Mouse (Mus musculus) liver, adult 2 months (tissue): ENCODE data around the gene Myo1g. TPM values are rescaled to one million over a fixed set of nuclear protein-coding genes. Genes with fewer than 3 reads are reported as not detected.
A peak's percentile ranks its signal among the peaks of the same experiment; 100 is the strongest.

Experiments used
- DNase-seq: peaks from one replicate; pipeline ENCODE4 v3.0.0-alpha.2; 2011; ENCODE audit warnings: low read depth, low spot score; ENCODE audit errors: extremely low read depth
- H3K27ac ChIP-seq: fragments of 200-500 bp; replicated peaks from 2 replicates; pipeline ENCODE4 v1.5.1; 2012; ENCODE audit warnings: low read depth, mild to moderate bottlenecking, control low read depth, inconsistent platforms, low read length; ENCODE audit not compliant: insufficient read depth
- H3K27me3 ChIP-seq: fragments of 200-500 bp; 2 replicates; pipeline ENCODE4 v1.6.1; 2012; ENCODE audit warnings: mild to moderate bottlenecking, moderate library complexity, low read length, inconsistent platforms; ENCODE audit not compliant: control insufficient read depth, insufficient read depth
- H3K36me3 ChIP-seq: fragments of 200-500 bp; 2 replicates; pipeline ENCODE4 v1.6.1; 2012; ENCODE audit warnings: low read length, inconsistent platforms; ENCODE audit not compliant: control insufficient read depth, insufficient read depth
- H3K4me1 ChIP-seq: fragments of 200-500 bp; 2 replicates; pipeline ENCODE4 v1.6.1; 2011; ENCODE audit warnings: low read length; ENCODE audit not compliant: control insufficient read depth, insufficient read depth
- H3K4me3 ChIP-seq: fragments of 200-500 bp; 2 replicates; pipeline ENCODE4 v1.5.1; 2011; ENCODE audit warnings: low read depth, mild to moderate bottlenecking, control low read depth, low read length, moderate library complexity; ENCODE audit not compliant: insufficient read depth
- H3K79me2 ChIP-seq: fragments of 200-500 bp; 2 replicates; pipeline ENCODE4 v1.6.1; 2012; ENCODE audit warnings: inconsistent platforms, mild to moderate bottlenecking, low read length, moderate library complexity; ENCODE audit not compliant: control insufficient read depth, insufficient read depth
- H3K9ac ChIP-seq: fragments of 200-500 bp; 2 replicates; pipeline ENCODE4 v1.6.1; 2012; ENCODE audit warnings: low read depth, mild to moderate bottlenecking, control low read depth, inconsistent platforms, low read length
- CTCF ChIP-seq: fragments of 200-500 bp; IDR thresholded peaks from 2 replicates; pipeline ENCODE4 v1.5.1; 2011; ENCODE audit warnings: low read depth, low read length, control low read depth
- POLR2A ChIP-seq: fragments of 200-500 bp; IDR thresholded peaks from 2 replicates; pipeline ENCODE4 v1.6.1; 2011; ENCODE audit warnings: low read length, control low read depth; ENCODE audit not compliant: insufficient read depth; ENCODE audit errors: extremely low read depth
- WGBS: fragments of 180-500 bp; shearing (Covaris S2); methylation state at CpG from one replicate; pipeline ENCODE4 v1.1.7; 2018; 5-methylcytosine and 5-hydroxymethylcytosine counted together
- polyA plus RNA-seq: library from polyadenylated mRNA; depleted of rRNA; stranded (reverse); fragments of >200 nt; gene quantifications from 2 replicates; pipeline ENCODE4 v1.2.3, GENCODE M21; 2012; rRNA removed
- total RNA-seq: library from RNA; depleted of rRNA; stranded (reverse); fragments of >200 nt; gene quantifications from 2 replicates; pipeline ENCODE4 v1.2.3, GENCODE M21; 2014; rRNA removed

Gene Myo1g
- total RNA-seq (1.1 and 2.6 TPM in 2 replicates), polyA plus RNA-seq (1.4 and 2.3 TPM in 2 replicates)

DNA sequence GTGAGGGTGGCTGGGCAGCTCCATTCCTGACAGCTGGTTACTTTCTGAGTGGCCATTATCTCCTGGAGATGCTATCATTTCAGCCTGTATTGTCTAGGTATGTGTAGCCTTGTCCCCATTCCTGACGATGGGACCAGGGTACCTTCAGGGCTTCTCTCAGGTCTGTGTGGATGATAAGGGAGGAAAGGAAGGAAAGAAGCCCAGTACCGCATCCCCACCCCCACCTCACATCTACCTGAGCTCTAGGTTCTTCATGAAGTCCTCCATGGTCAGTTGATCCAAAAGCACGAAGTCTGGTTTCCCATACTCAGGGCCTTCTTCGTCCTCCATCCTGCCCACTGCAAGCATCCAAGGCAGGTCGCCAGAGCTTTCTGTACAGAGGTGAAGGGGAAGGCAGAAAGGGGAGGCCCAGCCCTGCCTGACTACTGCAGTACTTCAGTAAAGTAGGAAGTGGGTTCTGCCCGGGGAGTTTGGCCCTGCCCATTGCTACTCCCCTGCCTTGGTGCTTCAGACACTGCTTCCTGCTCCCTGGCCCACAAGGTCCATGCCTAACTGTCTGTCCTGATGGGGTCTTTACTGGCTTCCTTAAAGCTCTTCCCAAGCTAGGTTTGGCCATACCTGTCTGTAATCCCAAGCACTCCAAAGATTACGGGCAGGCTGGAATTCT, at the start of gene Myo1g:
Gene Myo1g, minus strand, starts transcription at position 459 of the 667 bp plus-strand sequence.
- Histone ChIP-seq H3K27ac (no peak within 1 kb of the TSS), H3K79me2 (no peaks in the 10 kb centered on the region), H3K9ac (peak within 1 kb of the TSS; percentile 39), H3K4me1 (no peaks in the 10 kb centered on the region), H3K27me3 (no peaks in the 10 kb centered on the region), H3K36me3 (peaks cover 12% of the 10 kb centered on the region), H3K4me3 (peak within 1 kb of the TSS; percentile 27; the same call in 1 of the 2 replicates)
- DNase-seq: no peak
- TF ChIP-seq POLR2A (no peak), CTCF (no peak)
- 76% methylated on average over 7 of the region's 7 CpGs for WGBS

GRCm38 (mm10) chr11:6569410-6569777, 48.6 kb upstream of the Myo1g start:
- Histone ChIP-seq H3K79me2 (peaks cover 9% of the 10 kb centered on the region; the same call in 1 of the 2 replicates), H3K4me3 (no peak overlapping the region), H3K36me3 (no peaks in the 10 kb centered on the region; the same call in 1 of the 2 replicates), H3K27me3 (no peaks in the 10 kb centered on the region), H3K4me1 (no peaks in the 10 kb centered on the region), H3K9ac (no peak overlapping the region), H3K27ac (no peak overlapping the region)
- WGBS: 50% methylated on average over 3 of the region's 3 CpGs
- TF ChIP-seq CTCF (no peak), POLR2A (no peak)
- DNase-seq: no peak

DNA sequence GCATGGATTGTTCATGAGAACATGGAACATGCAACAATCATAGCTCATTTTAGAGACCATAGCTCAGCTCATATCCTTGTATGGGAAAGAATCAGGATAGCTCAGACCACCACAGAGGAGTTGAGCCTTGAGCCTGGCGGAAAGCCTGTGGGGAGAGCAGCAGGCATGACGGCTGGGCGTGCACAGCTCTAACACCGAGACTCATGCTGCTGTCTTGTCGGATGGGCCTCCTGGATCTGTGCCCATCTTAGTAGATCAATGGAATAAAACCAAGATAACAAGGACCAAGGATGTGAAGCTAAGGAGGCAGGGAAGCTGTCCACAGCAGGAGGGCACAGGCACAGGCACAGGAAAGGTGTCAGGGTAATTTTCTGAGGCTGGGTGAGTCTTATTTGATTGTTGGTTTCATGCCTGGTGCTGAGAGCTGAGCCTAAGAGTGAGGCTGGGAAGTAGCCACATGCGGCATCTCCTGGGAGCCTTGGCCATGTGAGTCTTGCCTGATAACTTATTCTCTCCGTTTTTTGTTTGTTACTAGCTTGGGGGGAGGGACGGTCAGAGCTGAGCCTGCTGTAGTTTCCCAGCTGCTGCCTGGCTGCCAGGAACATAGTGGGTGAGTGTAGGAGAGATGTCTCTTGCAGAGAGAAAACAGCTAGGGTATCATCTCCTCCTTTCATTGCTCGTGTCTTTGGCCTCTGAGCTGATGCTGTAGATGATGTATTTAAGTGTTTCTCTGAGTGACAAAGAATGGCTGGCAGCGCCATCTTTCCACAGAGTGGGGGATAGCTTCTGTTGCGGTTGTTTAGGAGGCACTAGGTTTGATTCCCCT, 48.0 kb upstream of the Myo1g start:
- Histone ChIP-seq H3K4me1 (no peaks in the 10 kb centered on the region), H3K27ac (no peak overlapping the region), H3K27me3 (no peaks in the 10 kb centered on the region), H3K9ac (no peak overlapping the region), H3K4me3 (no peak overlapping the region), H3K79me2 (peaks cover 9% of the 10 kb centered on the region; the same call in 1 of the 2 replicates), H3K36me3 (no peaks in the 10 kb centered on the region; the same call in 1 of the 2 replicates)
- no peak for DNase-seq
- 72% methylated on average over 11 of the region's 11 CpGs for WGBS
- no peak for TF ChIP-seq POLR2A
- TF ChIP-seq CTCF: no peak

GRCm38 (mm10) chr11:6567951-6568350, 47.2 kb upstream of the Myo1g start:
- WGBS: 85% methylated on average over 8 of the region's 8 CpGs
- Histone ChIP-seq H3K9ac (no peak overlapping the region), H3K4me1 (no peaks in the 10 kb centered on the region), H3K36me3 (peaks cover 2% of the 10 kb centered on the region; the same call in 1 of the 2 replicates), H3K79me2 (peaks cover 9% of the 10 kb centered on the region; the same call in 1 of the 2 replicates), H3K27ac (no peak overlapping the region), H3K4me3 (no peak overlapping the region), H3K27me3 (no peaks in the 10 kb centered on the region)
- TF ChIP-seq CTCF (no peak), POLR2A (no peak)
- no peak for DNase-seq

DNA sequence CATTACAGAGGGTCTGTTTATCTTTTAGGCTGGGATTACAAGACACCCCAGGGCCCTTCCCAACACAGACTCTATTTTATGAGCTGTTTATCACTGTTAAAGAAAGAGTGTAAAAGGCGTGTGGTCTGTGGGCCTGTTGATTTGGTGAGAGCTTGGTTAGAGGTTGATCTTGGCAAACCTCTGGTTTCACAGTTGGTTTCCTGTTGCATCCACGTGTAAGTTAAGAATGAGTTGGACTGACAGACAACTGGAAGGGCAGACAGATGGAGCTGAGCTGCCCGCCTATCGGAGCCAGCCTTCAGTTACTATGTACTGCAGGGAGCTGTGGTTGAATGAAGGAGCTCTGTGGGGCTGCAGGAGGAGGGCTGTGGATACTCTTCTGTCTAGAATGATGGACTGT, 45.7 kb upstream of the Myo1g start:
- no peak for TF ChIP-seq POLR2A
- no peak for TF ChIP-seq CTCF
- DNase-seq: no peak
- 82% methylated on average over 4 of the region's 4 CpGs for WGBS

More for the DNA sequence above, 45.7 kb upstream of the Myo1g start:
- H3K4me3 ChIP-seq: no peak overlapping the region
- no peak overlapping the region for H3K27ac ChIP-seq
- no peaks in the 10 kb centered on the region for H3K4me1 ChIP-seq
- H3K36me3 ChIP-seq: peaks cover 2% of the 10 kb centered on the region; the same call in 1 of the 2 replicates
- H3K9ac ChIP-seq: no peak overlapping the region
- H3K79me2 ChIP-seq: peaks cover 15% of the 10 kb centered on the region; the same call in 1 of the 2 replicates
- H3K27me3 ChIP-seq: no peaks in the 10 kb centered on the region
